Mouse (Mus musculus): ENCODE measurements around the gene Ints2.

Gene Ints2

GRCm38 (mm10) chr11:86257460-86258076 is at the start of gene Ints2:
Gene Ints2 (minus strand): TSS chr11:86257575.
- WGBS, result 5% methylated on average over 32 of the region's 32 CpGs

GRCm38 (mm10) chr11:86292201-86292600 is 34.8 kb upstream of the Ints2 start:
- 94% methylated on average over 10 of the region's 10 CpGs for WGBS

GRCm38 (mm10) chr11:86291714-86292113 is 34.3 kb upstream of the Ints2 start:
- 95% methylated on average over 6 of the region's 6 CpGs for WGBS

GRCm38 (mm10) chr11:86285729-86286128 is 28.4 kb upstream of the Ints2 start:
- WGBS, result 39% methylated on average over 8 of the region's 8 CpGs

GRCm38 (mm10) chr11:86278442-86279102 is 21.2 kb upstream of the Ints2 start:
- WGBS, result 61% methylated on average over 6 of the region's 6 CpGs

GRCm38 (mm10) chr11:86257054-86257453 is 321 bp downstream of the Ints2 start:
- under 1% methylated on average over 22 of the region's 22 CpGs for WGBS

GRCm38 (mm10) chr11:86253342-86253741 is 4.0 kb downstream of the Ints2 start:
- 69% methylated on average over 1 of the region's 1 CpGs for WGBS

- WGBS, result 87% methylated on average over 4 of the region's 4 CpGs
Observed at GRCm38 (mm10) chr11:86232446-86232845, 24.9 kb downstream of the Ints2 start.

GRCm38 (mm10) chr11:86231781-86232350 is 25.5 kb downstream of the Ints2 start:
- 96% methylated on average over 13 of the region's 13 CpGs for whole genome bisulfite sequencing

- WGBS, result 85% methylated on average over 8 of the region's 8 CpGs
Observed at GRCm38 (mm10) chr11:86226646-86227180, 30.7 kb downstream of the Ints2 start.

- whole genome bisulfite sequencing, result 80% methylated on average over 4 of the region's 4 CpGs
Observed at GRCm38 (mm10) chr11:86225761-86226160, 31.6 kb downstream of the Ints2 start.

- WGBS, result 83% methylated on average over 1 of the region's 1 CpGs
Observed at GRCm38 (mm10) chr11:86211803-86212202, 45.6 kb downstream of the Ints2 start.

GRCm38 (mm10) chr11:86209123-86209522 is 48.3 kb downstream of the Ints2 start:
- WGBS, result 92% methylated on average over 2 of the region's 2 CpGs

- WGBS, result 98% methylated on average over 4 of the region's 4 CpGs
Observed at GRCm38 (mm10) chr11:86205876-86206275, 51.5 kb downstream of the Ints2 start.

GRCm38 (mm10) chr11:86205031-86205430 is 52.3 kb downstream of the Ints2 start:
- WGBS, result 99% methylated on average over 5 of the region's 5 CpGs

- WGBS, result 47% methylated on average over 16 of the region's 16 CpGs
Observed at GRCm38 (mm10) chr11:86201901-86202675, 55.3 kb downstream of the Ints2 start.

- WGBS, result under 1% methylated on average over 60 of the region's 60 CpGs
Observed at GRCm38 (mm10) chr11:86201037-86201786, 56.2 kb downstream of the Ints2 start, which contains the start of gene Brip1. Gene Brip1 (minus strand): TSS chr11:86201193.

GRCm38 (mm10) chr11:86200460-86201021 is 56.8 kb downstream of the Ints2 start:
- WGBS, result 1% methylated on average over 21 of the region's 21 CpGs

- 55% methylated on average over 4 of the region's 4 CpGs for WGBS
Observed at GRCm38 (mm10) chr11:86199733-86200132, 57.6 kb downstream of the Ints2 start.

GRCm38 (mm10) chr11:86185224-86185623 is 72.2 kb downstream of the Ints2 start:
- 87% methylated on average over 7 of the region's 7 CpGs for WGBS

GRCm38 (mm10) chr11:86175833-86176232 is 81.5 kb downstream of the Ints2 start:
- WGBS, result 91% methylated on average over 3 of the region's 3 CpGs

All from cerebral cortex, adult 2 months (tissue).